Mouse (Mus musculus) limb, embryonic 11.5 days (tissue): ENCODE results near the gene Mpnd. TPM values are rescaled to one million over a fixed set of nuclear protein-coding genes. Genes with fewer than 3 reads are reported as not detected.

Experiments
- ATAC-seq: fragments of 200-750 bp; cut with Nextera tagmentation; 2 replicates; pipeline ENCODE4 v1.8.0; 2017; ENCODE audit warnings: low read depth; ENCODE audit not compliant: insufficient number of reproducible peaks, low FRiP score, low TSS enrichment
- DNase-seq: peaks from one replicate; pipeline ENCODE4 v3.0.0-alpha.2; 2015; ENCODE audit warnings: low spot score
- H3K27ac ChIP-seq: fragments of 300-500 bp; sonication (generic); replicated peaks from 2 replicates; pipeline ENCODE4 v1.5.1; 2014; ENCODE audit warnings: low read depth, mild to moderate bottlenecking, low read length
- H3K27me3 ChIP-seq: fragments of 300-500 bp; sonication (generic); 2 replicates; pipeline ENCODE4 v1.6.1; 2014; ENCODE audit warnings: mild to moderate bottlenecking, low read length, mixed read lengths; ENCODE audit not compliant: control insufficient read depth, insufficient read depth
- H3K36me3 ChIP-seq: fragments of 300-500 bp; sonication (generic); 2 replicates; pipeline ENCODE4 v1.6.1; 2014; ENCODE audit warnings: mild to moderate bottlenecking, low read length, moderate library complexity, mixed read lengths; ENCODE audit not compliant: control insufficient read depth, insufficient read depth
- H3K4me1 ChIP-seq: fragments of 300-500 bp; sonication (generic); 2 replicates; pipeline ENCODE4 v1.6.1; 2014; ENCODE audit warnings: low read length, mixed read lengths; ENCODE audit not compliant: control insufficient read depth, insufficient read depth
- H3K4me2 ChIP-seq: fragments of 300-500 bp; sonication (generic); 2 replicates; pipeline ENCODE4 v1.6.1; 2014; ENCODE audit warnings: low read depth, mild to moderate bottlenecking, moderate library complexity; ENCODE audit not compliant: severe bottlenecking
- H3K4me3 ChIP-seq: fragments of 300-500 bp; sonication (generic); 2 replicates; pipeline ENCODE4 v1.5.1; 2014; ENCODE audit warnings: low read depth, low read length
- H3K9ac ChIP-seq: fragments of 300-500 bp; sonication (generic); 2 replicates; pipeline ENCODE4 v1.6.1; 2014; ENCODE audit warnings: mild to moderate bottlenecking, low read length
- H3K9me3 ChIP-seq: fragments of 300-500 bp; sonication (generic); 2 replicates; pipeline ENCODE4 v1.6.1; 2016; ENCODE audit warnings: low read length; ENCODE audit not compliant: control insufficient read depth
- WGBS: fragments of 180-500 bp; shearing (Covaris S2); extraction: QIAGEN DNeasy Blood & Tissue Kit; methylation state at CpG from one replicate; pipeline ENCODE4 v1.1.7; 2014; 5-methylcytosine and 5-hydroxymethylcytosine counted together
- polyA plus RNA-seq: library from polyadenylated mRNA; unstranded; fragments of >200 nt; fragmentation: Nextera tagmentation; extraction: Ambion mirVana; gene quantifications from 2 replicates; pipeline ENCODE4 v1.2.1, GENCODE M21; 2014

The Mpnd gene
- polyA plus RNA-seq, 1 experiment from 2014 or later, result 142 TPM

- H3K36me3 ChIP-seq, result 0 out of 2 replicates have a peak, but pooled peaks cover 2% of the 10 kb centered on the region
- peaks cover 6% of the 10 kb centered on the region; the same call in 1 of the 2 replicates for H3K27me3 ChIP-seq
- no peaks in the 10 kb centered on the region for H3K9me3 ChIP-seq
- H3K27ac ChIP-seq, result no peak overlapping the region
- no peak overlapping the region for H3K4me3 ChIP-seq
- H3K4me2 ChIP-seq, result no peak overlapping the region
- ATAC-seq (no peak), DNase-seq (no peak)
- H3K4me1 ChIP-seq, result no peaks in the 10 kb centered on the region
- 90% methylated on average over 15 of the region's 15 CpGs for WGBS
- H3K9ac ChIP-seq, result no peak overlapping the region
Observed at GRCm38 (mm10) chr17:55996007-55996406, 9.5 kb upstream of the Mpnd start.

GRCm38 (mm10) chr17:55999794-56000499, 5.6 kb upstream of the Mpnd start:
- 5% methylated on average over 30 of the region's 30 CpGs for WGBS
- Histone ChIP-seq H3K4me2 (peak overlapping the region; percentile 32), H3K27me3 (peaks cover 6% of the 10 kb centered on the region; the same call in 1 of the 2 replicates), H3K27ac (no peak overlapping the region), H3K4me3 (peak overlapping the region; percentile 16; the same call in 1 of the 2 replicates), H3K4me1 (no peaks in the 10 kb centered on the region), H3K36me3 (0 out of 2 replicates have a peak, but pooled peaks cover 2% of the 10 kb centered on the region), H3K9ac (0 out of 2 replicates have a peak overlapping the region, but pooled peaks have one; percentile 17), H3K9me3 (no peaks in the 10 kb centered on the region)
- ATAC-seq, result peak; percentile 49; the same call in 1 of the 2 replicates
- DNase-seq, result peak; percentile 49

GRCm38 (mm10) chr17:56003000-56003399, 2.5 kb upstream of the Mpnd start:
- WGBS, result 85% methylated on average over 3 of the region's 3 CpGs
- H3K9me3 ChIP-seq, result peaks cover 3% of the 10 kb centered on the region; the same call in 1 of the 2 replicates
- no peak for ATAC-seq
- no peak overlapping the region for H3K27ac ChIP-seq
- H3K9ac ChIP-seq, result no peak overlapping the region
- H3K36me3 ChIP-seq, result no peaks in the 10 kb centered on the region
- no peak overlapping the region for H3K4me3 ChIP-seq
- peaks cover 9% of the 10 kb centered on the region; the same call in 1 of the 2 replicates for H3K4me1 ChIP-seq
- H3K4me2 ChIP-seq, result no peak overlapping the region
- H3K27me3 ChIP-seq, result peaks cover 9% of the 10 kb centered on the region; the same call in 1 of the 2 replicates
- DNase-seq, result no peak

GRCm38 (mm10) chr17:56006956-56007355, 1.4 kb downstream of the Mpnd start:
- no peak overlapping the region; the same call in 1 of the 2 replicates for H3K27ac ChIP-seq
- WGBS, result 49% methylated on average over 10 of the region's 10 CpGs
- H3K36me3 ChIP-seq, result peaks cover 4% of the 10 kb centered on the region; the same call in 1 of the 2 replicates
- no peak overlapping the region for H3K9ac ChIP-seq
- peaks cover 3% of the 10 kb centered on the region for H3K9me3 ChIP-seq
- no peak overlapping the region for H3K4me2 ChIP-seq
- ATAC-seq, result no peak
- peaks cover 18% of the 10 kb centered on the region for H3K4me1 ChIP-seq
- no peak overlapping the region for H3K4me3 ChIP-seq
- no peak for DNase-seq
- peaks cover 3% of the 10 kb centered on the region; the same call in 1 of the 2 replicates for H3K27me3 ChIP-seq

GRCm38 (mm10) chr17:56007444-56008355, 2.2 kb downstream of the Mpnd start:
- 33% methylated on average over 13 of the region's 14 CpGs for WGBS
- Histone ChIP-seq H3K27me3 (peaks cover 3% of the 10 kb centered on the region; the same call in 1 of the 2 replicates), H3K4me2 (peak overlapping the region; percentile 99), H3K27ac (peak overlapping the region; percentile 45; the same call in 1 of the 2 replicates), H3K4me3 (peak overlapping the region; percentile 72), H3K9ac (peak overlapping the region; percentile 50; the same call in 1 of the 2 replicates), H3K36me3 (peaks cover 6% of the 10 kb centered on the region; the same call in 1 of the 2 replicates), H3K9me3 (peaks cover 3% of the 10 kb centered on the region), H3K4me1 (peaks cover 18% of the 10 kb centered on the region)
- ATAC-seq (no peak; the same call in none of the 2 replicates), DNase-seq (peak; percentile 43)

- H3K9ac ChIP-seq, result peak overlapping the region; percentile 80
- ATAC-seq, result peak; percentile 89
Observed at GRCm38 (mm10) chr17:56008356-56009087, 3.0 kb downstream of the Mpnd start.

GRCm38 (mm10) chr17:56009088-56009961, 3.8 kb downstream of the Mpnd start:
- Histone ChIP-seq H3K9ac (peak overlapping the region; percentile 80), H3K9me3 (peaks cover 3% of the 10 kb centered on the region), H3K36me3 (peaks cover 8% of the 10 kb centered on the region; the same call in 1 of the 2 replicates), H3K27ac (peak overlapping the region; percentile 90), H3K4me2 (peak overlapping the region; percentile 99), H3K27me3 (peaks cover 3% of the 10 kb centered on the region; the same call in 1 of the 2 replicates), H3K4me3 (peak overlapping the region; percentile 72), H3K4me1 (peaks cover 18% of the 10 kb centered on the region)
- DNase-seq, result peak; percentile 94
- peak; percentile 87 for ATAC-seq
- under 1% methylated on average over 59 of the region's 62 CpGs for WGBS

More at GRCm38 (mm10) chr17:56008356-56009087, 3.0 kb downstream of the Mpnd start:
- peak overlapping the region; percentile 99 for H3K4me2 ChIP-seq
- peaks cover 3% of the 10 kb centered on the region for H3K9me3 ChIP-seq
- H3K4me3 ChIP-seq, result peak overlapping the region; percentile 72
- H3K36me3 ChIP-seq, result peaks cover 8% of the 10 kb centered on the region; the same call in 1 of the 2 replicates
- H3K4me1 ChIP-seq, result peaks cover 18% of the 10 kb centered on the region
- peaks cover 3% of the 10 kb centered on the region; the same call in 1 of the 2 replicates for H3K27me3 ChIP-seq
- peak; percentile 96 for DNase-seq
- H3K27ac ChIP-seq, result peak overlapping the region; percentile 90
- WGBS, result under 1% methylated on average over 21 of the region's 21 CpGs
